Mouse (Mus musculus) forebrain, embryonic 14.5 days (tissue): Measurements from ENCODE around the gene 4921524J17Rik. TPM values are rescaled to one million over a fixed set of nuclear protein-coding genes. Genes with fewer than 3 reads are reported as not detected.

Experiments
- ATAC-seq: fragments of 200-750 bp; cut with Nextera tagmentation; 2 replicates; pipeline ENCODE4 v1.8.0; 2017; ENCODE audit warnings: mild to moderate bottlenecking, moderate library complexity
- DNase-seq: peaks from one replicate; pipeline ENCODE4 v3.0.0-alpha.2; 2015; ENCODE audit warnings: low spot score
- H3K27ac ChIP-seq: fragments of 300-500 bp; sonication (generic); 2 replicates; pipeline ENCODE4 v1.5.1; 2014; ENCODE audit warnings: low read depth, mild to moderate bottlenecking, control low read depth, low read length, moderate library complexity
- H3K27me3 ChIP-seq: fragments of 300-500 bp; sonication (generic); replicated peaks from 2 replicates; pipeline ENCODE4 v1.6.1; 2014; ENCODE audit warnings: low read length, control low read depth, mixed read lengths; ENCODE audit not compliant: control insufficient read depth, insufficient read depth
- H3K36me3 ChIP-seq: fragments of 300-500 bp; sonication (generic); 2 replicates; pipeline ENCODE4 v1.6.1; 2014; ENCODE audit warnings: low read length, control low read depth; ENCODE audit not compliant: control insufficient read depth, insufficient read depth
- H3K4me1 ChIP-seq: fragments of 300-500 bp; sonication (generic); 2 replicates; pipeline ENCODE4 v1.6.1; 2014; ENCODE audit warnings: antibody characterized with exemption, low read length, control low read depth; ENCODE audit not compliant: control insufficient read depth, insufficient read depth
- H3K4me2 ChIP-seq: fragments of 300-500 bp; sonication (generic); 2 replicates; pipeline ENCODE4 v1.6.1; 2014; ENCODE audit warnings: mild to moderate bottlenecking, control low read depth, low read length
- H3K4me3 ChIP-seq: fragments of 300-500 bp; sonication (generic); 2 replicates; pipeline ENCODE4 v1.5.1; 2014; ENCODE audit warnings: low read depth, low read length, control low read depth
- H3K9ac ChIP-seq: fragments of 300-500 bp; sonication (generic); 2 replicates; pipeline ENCODE4 v1.6.1; 2014; ENCODE audit warnings: mild to moderate bottlenecking, low read length, control low read depth, moderate library complexity
- H3K9me3 ChIP-seq: fragments of 300-500 bp; sonication (generic); replicated peaks from 2 replicates; pipeline ENCODE4 v1.6.1; 2016; ENCODE audit warnings: low read length, control low read depth, mixed read lengths; ENCODE audit not compliant: control insufficient read depth
- WGBS: fragments of 180-500 bp; shearing (Covaris S2); extraction: QIAGEN DNeasy Blood & Tissue Kit; methylation state at CpG from one replicate; pipeline ENCODE4 v1.1.7; 2014; 5-methylcytosine and 5-hydroxymethylcytosine counted together
- polyA plus RNA-seq: library from polyadenylated mRNA; unstranded; fragments of >200 nt; fragmentation: Nextera tagmentation; extraction: Ambion mirVana; gene quantifications from 2 replicates; pipeline ENCODE4 v1.2.1, GENCODE M21; 2014

4921524J17Rik gene
- polyA plus RNA-seq, 1 experiment from 2014 or later, result 64.7 TPM

- H3K4me2 ChIP-seq, result no peak overlapping the region
- no peak overlapping the region for H3K9ac ChIP-seq
- no peak overlapping the region for H3K4me3 ChIP-seq
- no peak for ATAC-seq
- no peaks in the 10 kb centered on the region for H3K36me3 ChIP-seq
- H3K9me3 ChIP-seq, result no peaks in the 10 kb centered on the region
- 82% methylated on average over 4 of the region's 4 CpGs for WGBS
- H3K27me3 ChIP-seq, result no peaks in the 10 kb centered on the region
- no peak for DNase-seq
- H3K4me1 ChIP-seq, result no peaks in the 10 kb centered on the region
- H3K27ac ChIP-seq, result no peak overlapping the region
These were observed 34.1 kb downstream of the 4921524J17Rik start for GRCm38 (mm10) chr8:85398548-85398947.

DNA sequence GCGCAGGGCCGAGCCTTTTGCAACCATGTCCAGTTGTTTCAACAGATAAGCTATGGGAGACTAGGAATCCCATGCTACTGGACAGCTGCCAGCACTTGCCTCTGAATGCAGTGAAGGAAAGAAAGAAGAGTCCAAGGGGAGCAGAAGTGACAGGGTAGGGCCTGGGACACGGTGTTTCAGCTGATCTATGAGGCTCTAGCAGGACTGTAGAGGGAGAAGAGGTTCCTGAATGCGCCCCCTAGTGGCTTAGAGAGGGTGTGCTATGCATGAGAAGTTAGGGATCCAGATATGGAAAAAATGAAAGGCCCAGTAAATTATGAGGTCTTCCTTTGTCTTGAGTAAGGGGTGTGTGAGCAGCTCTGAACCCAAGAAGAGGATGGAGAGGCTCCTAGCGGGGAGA, 35.1 kb downstream of the 4921524J17Rik start:
- H3K27me3 ChIP-seq, result no peaks in the 10 kb centered on the region
- 50% methylated on average over 5 of the region's 5 CpGs for WGBS
- no peak overlapping the region for H3K27ac ChIP-seq
- H3K36me3 ChIP-seq, result no peaks in the 10 kb centered on the region
- no peak overlapping the region for H3K4me3 ChIP-seq
- H3K4me1 ChIP-seq, result no peaks in the 10 kb centered on the region
- ATAC-seq, result no peak
- no peak overlapping the region for H3K9ac ChIP-seq
- no peaks in the 10 kb centered on the region for H3K9me3 ChIP-seq
- DNase-seq, result peak; percentile 20
- H3K4me2 ChIP-seq, result no peak overlapping the region

DNA sequence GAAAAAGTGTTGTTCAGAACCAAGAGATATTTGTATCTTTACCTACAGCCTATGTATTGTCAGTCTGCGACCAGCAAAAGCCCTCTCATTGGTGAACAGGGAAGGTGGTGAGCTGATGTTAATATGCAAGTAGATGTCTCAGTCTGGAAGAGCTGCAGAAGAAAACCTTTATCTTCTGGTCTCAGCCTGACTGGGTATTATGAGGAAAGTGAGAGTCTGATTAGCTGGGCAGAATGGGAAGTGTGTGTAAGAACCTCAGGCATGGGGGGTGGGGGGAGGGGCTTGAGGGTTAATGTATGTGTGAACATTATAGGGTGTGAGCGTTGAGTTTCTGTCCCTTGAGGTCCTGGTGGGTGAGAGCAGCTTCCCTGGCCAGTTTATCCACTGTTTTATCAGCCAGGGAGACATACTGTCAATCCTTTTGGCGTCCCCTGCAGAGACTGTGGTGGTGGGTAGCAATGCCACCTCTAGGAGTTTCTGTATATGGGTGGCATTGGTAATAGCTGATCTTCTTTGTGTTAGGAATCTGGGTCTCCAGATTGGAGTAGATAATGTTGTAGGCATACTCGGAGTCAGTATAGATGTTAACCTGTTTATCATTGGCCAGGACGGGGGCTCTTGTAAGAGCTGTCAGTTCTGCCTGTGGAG, 36.1 kb downstream of the 4921524J17Rik start:
- H3K4me3 ChIP-seq, result no peak overlapping the region
- H3K9me3 ChIP-seq, result no peaks in the 10 kb centered on the region
- ATAC-seq (no peak), DNase-seq (no peak)
- H3K27ac ChIP-seq, result no peak overlapping the region
- no peaks in the 10 kb centered on the region for H3K27me3 ChIP-seq
- H3K4me2 ChIP-seq, result no peak overlapping the region
- no peaks in the 10 kb centered on the region for H3K4me1 ChIP-seq
- no peaks in the 10 kb centered on the region for H3K36me3 ChIP-seq
- 87% methylated on average over 5 of the region's 5 CpGs for WGBS
- H3K9ac ChIP-seq, result no peak overlapping the region

DNA sequence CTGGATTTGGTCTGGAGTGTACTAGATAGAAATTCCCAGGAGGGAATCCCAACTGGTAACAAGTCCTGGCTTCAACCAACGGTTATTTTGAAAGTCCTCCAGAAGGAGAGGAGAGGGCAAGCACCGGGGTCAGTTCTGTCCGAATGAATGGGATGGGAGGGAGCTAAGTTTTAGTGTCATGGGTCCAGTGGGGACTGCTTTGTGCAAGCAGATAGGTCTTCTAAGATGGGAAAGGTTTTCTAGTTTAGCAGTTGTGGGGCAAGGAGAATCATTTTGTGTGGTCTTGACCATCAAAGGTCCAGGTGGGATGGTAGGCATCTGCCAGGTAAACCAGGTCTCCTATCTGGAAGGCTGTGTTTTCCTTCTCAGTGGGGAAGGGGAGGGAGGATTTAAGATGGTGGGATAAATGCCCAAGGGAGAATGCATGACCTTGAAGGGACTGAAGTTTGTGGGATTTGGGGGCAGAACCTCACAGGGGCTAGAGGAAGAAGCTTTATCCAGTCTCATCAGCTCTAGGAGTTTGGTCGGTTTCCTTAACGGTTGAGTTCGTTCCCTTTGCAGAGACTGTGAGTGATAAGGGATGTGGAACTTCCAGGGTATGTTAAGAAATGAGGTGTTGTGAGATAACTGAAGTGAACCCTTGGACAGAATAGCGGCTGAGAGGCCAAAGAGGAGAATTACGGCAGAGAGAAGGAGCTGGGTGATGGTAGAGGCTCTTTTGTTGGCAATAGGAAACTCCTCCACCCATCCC, 36.8 kb downstream of the 4921524J17Rik start:
- no peaks in the 10 kb centered on the region for H3K9me3 ChIP-seq
- 88% methylated on average over 8 of the region's 8 CpGs for WGBS
- no peak overlapping the region for H3K4me3 ChIP-seq
- H3K9ac ChIP-seq, result no peak overlapping the region
- no peaks in the 10 kb centered on the region for H3K27me3 ChIP-seq
- no peaks in the 10 kb centered on the region for H3K36me3 ChIP-seq
- DNase-seq (no peak), ATAC-seq (no peak)
- H3K4me1 ChIP-seq, result no peaks in the 10 kb centered on the region
- no peak overlapping the region for H3K27ac ChIP-seq
- H3K4me2 ChIP-seq, result no peak overlapping the region

GRCm38 (mm10) chr8:85395017-85395416, 37.6 kb downstream of the 4921524J17Rik start:
- ATAC-seq (no peak), DNase-seq (no peak)
- no peaks in the 10 kb centered on the region for H3K27me3 ChIP-seq
- no peaks in the 10 kb centered on the region for H3K36me3 ChIP-seq
- H3K27ac ChIP-seq, result no peak overlapping the region
- H3K4me2 ChIP-seq, result no peak overlapping the region
- no peak overlapping the region for H3K9ac ChIP-seq
- H3K4me1 ChIP-seq, result no peaks in the 10 kb centered on the region
- H3K4me3 ChIP-seq, result no peak overlapping the region
- WGBS, result 80% methylated on average over 3 of the region's 3 CpGs
- no peaks in the 10 kb centered on the region for H3K9me3 ChIP-seq

DNA sequence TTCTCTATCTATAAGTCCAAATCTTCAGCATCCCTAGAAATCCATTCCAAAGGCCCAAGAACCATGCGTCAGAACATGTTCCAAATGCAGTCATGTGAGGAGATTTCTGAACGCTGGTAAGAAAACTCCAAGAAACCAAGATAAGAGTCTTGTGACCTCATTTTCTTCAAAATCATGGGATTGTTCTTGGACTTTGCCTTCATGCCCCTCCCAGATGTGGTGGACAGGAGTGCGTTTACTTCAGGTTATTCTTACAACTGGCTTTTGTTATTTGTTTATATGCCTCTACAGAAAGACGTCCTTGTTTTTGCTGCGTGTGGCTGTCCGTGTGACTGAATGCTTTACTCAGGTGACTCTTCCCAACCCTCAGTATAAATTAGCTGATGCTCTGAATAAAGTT, 39.4 kb downstream of the 4921524J17Rik start:
- H3K4me1 ChIP-seq, result no peaks in the 10 kb centered on the region
- H3K9ac ChIP-seq, result no peak overlapping the region
- H3K27me3 ChIP-seq, result no peaks in the 10 kb centered on the region
- H3K4me3 ChIP-seq, result no peak overlapping the region
- ATAC-seq, result no peak
- DNase-seq, result no peak
- no peak overlapping the region for H3K4me2 ChIP-seq
- no peak overlapping the region for H3K27ac ChIP-seq
- 92% methylated on average over 6 of the region's 6 CpGs for WGBS
- no peaks in the 10 kb centered on the region for H3K36me3 ChIP-seq
- H3K9me3 ChIP-seq, result no peaks in the 10 kb centered on the region

DNA sequence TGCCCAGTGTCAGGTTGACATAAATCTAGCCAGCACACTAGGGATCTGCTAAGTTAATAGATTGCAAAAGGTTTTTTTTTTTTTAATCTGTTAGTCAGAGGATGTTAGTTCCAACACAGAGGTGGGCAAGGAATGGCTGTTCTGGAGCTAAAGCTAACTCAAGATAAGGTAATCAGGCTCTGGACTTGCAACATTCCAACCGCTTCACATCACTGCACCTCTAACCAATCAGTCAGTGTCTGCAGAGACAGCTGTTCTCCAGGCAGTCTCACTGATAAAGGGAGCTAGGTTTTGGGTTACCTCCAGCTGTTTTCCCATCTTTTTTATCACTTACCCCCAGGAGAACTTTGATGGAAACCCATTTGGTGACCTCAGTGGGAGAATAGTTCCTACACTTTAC, 41.2 kb downstream of the 4921524J17Rik start:
- no peak for DNase-seq
- Histone ChIP-seq H3K36me3 (no peaks in the 10 kb centered on the region), H3K27ac (no peak overlapping the region), H3K4me1 (no peaks in the 10 kb centered on the region), H3K4me2 (no peak overlapping the region), H3K9ac (no peak overlapping the region), H3K9me3 (no peaks in the 10 kb centered on the region), H3K4me3 (no peak overlapping the region), H3K27me3 (no peaks in the 10 kb centered on the region)
- no peak for ATAC-seq
- 90% methylated on average over 1 of the region's 1 CpGs for WGBS

DNA sequence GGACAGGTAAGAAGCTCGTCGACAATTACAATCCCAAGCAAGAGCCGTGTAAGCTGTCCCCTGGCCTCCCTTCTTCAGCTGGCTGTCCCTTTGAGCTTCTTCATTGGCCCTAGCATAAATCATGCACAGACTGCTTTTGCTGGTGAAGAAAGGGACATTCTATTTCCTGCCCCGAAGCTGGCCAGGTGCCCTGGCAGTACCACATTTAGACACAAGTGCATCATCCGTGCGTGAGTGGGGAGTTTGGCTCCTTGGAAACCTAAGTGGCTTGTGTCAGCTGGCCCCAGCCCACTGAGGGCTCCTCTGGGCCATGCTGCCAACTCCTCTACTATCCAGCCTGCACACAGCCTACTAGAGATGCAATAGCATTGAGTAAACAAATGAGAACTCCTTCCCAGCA, 46.4 kb downstream of the 4921524J17Rik start, which contains the start of gene Mylk3:
Gene Mylk3, minus strand, starts transcription at position 141 of the 400 bp plus-strand sequence.
- no peak for DNase-seq
- Histone ChIP-seq H3K4me3 (no peak within 1 kb of the TSS), H3K9me3 (no peaks in the 10 kb centered on the region), H3K9ac (no peak within 1 kb of the TSS), H3K36me3 (no peaks in the 10 kb centered on the region), H3K27ac (no peak within 1 kb of the TSS), H3K4me1 (no peaks in the 10 kb centered on the region), H3K4me2 (no peak within 1 kb of the TSS), H3K27me3 (no peaks in the 10 kb centered on the region)
- no peak for ATAC-seq
- WGBS, result 83% methylated on average over 6 of the region's 6 CpGs

DNA sequence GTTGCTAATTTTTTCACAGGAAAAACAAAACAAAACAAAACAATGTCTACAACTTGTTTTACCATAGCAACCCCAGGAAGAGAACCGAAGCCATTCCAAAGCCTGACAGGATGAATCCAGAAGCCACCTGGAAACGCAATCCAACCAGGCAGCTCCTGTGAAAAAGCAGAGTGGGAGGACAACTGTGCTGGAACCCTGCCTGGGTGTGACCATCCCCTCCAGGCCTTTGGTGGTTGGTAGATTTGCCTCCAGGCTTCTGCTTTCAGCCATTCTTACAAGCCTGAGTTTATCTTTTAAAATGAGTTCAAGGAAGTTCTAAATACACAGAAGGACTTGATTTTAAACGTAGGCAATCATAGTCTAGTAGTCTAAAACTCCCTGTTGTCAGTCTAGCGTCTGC, 50.7 kb downstream of the 4921524J17Rik start:
- H3K4me2 ChIP-seq, result no peak overlapping the region
- DNase-seq, result no peak
- no peak overlapping the region for H3K27ac ChIP-seq
- ATAC-seq, result no peak
- no peaks in the 10 kb centered on the region for H3K36me3 ChIP-seq
- H3K9ac ChIP-seq, result no peak overlapping the region
- 88% methylated on average over 4 of the region's 4 CpGs for WGBS
- H3K9me3 ChIP-seq, result no peaks in the 10 kb centered on the region
- no peaks in the 10 kb centered on the region for H3K4me1 ChIP-seq
- H3K4me3 ChIP-seq, result no peak overlapping the region
- H3K27me3 ChIP-seq, result no peaks in the 10 kb centered on the region
